Mouse (Mus musculus): Measurements from ENCODE around the gene Med26. TPM values are rescaled to one million over a fixed set of nuclear protein-coding genes. Genes with fewer than 3 reads are reported as not detected.

Med26 gene
- polyA plus RNA-seq, 1 experiment from 2014 or later: 18.1 TPM

GRCm38 (mm10) chr8:72561111-72561689, 13.1 kb upstream of the Med26 start:
- Histone ChIP-seq H3K36me3 (ENCODE audit: control insufficient read depth, insufficient read depth, low read length) (no peaks in the 10 kb centered on the region; the same call in 1 of the 2 replicates), H3K4me2 (ENCODE audit: low read depth, low read length, severe bottlenecking) (no peak overlapping the region), H3K4me3 (ENCODE audit: low read depth, low read length) (no peak overlapping the region), H3K4me1 (replicated peaks; ENCODE audit: control insufficient read depth, insufficient read depth, low read length) (no peaks in the 10 kb centered on the region), H3K9ac (ENCODE audit: low read length) (no peak overlapping the region), H3K27ac (ENCODE audit: low read depth, low read length) (no peak overlapping the region), H3K9me3 (ENCODE audit: control insufficient read depth, low read length) (no peaks in the 10 kb centered on the region), H3K27me3 (ENCODE audit: control insufficient read depth, insufficient read depth, low read length) (no peaks in the 10 kb centered on the region)
- 94% methylated on average over 1 of the region's 1 CpGs for WGBS
- DNase-seq (ENCODE audit: low spot score): no peak
- no peak for ATAC-seq (replicated peaks; ENCODE audit: low FRiP score)

GRCm38 (mm10) chr8:72555770-72556169, 7.7 kb upstream of the Med26 start:
- H3K27me3 ChIP-seq (ENCODE audit: control insufficient read depth, insufficient read depth, low read length): no peaks in the 10 kb centered on the region
- no peaks in the 10 kb centered on the region for H3K9me3 ChIP-seq (ENCODE audit: control insufficient read depth, low read length)
- ATAC-seq (replicated peaks; ENCODE audit: low FRiP score): no peak
- no peak overlapping the region for H3K4me2 ChIP-seq (ENCODE audit: low read depth, low read length, severe bottlenecking)
- H3K4me1 ChIP-seq (replicated peaks; ENCODE audit: control insufficient read depth, insufficient read depth, low read length): no peaks in the 10 kb centered on the region
- H3K36me3 ChIP-seq (ENCODE audit: control insufficient read depth, insufficient read depth, low read length): no peaks in the 10 kb centered on the region
- DNase-seq (ENCODE audit: low spot score): no peak
- H3K27ac ChIP-seq (ENCODE audit: low read depth, low read length): no peak overlapping the region
- WGBS: 39% methylated on average over 4 of the region's 4 CpGs
- no peak overlapping the region for H3K9ac ChIP-seq (ENCODE audit: low read length)
- H3K4me3 ChIP-seq (ENCODE audit: low read depth, low read length): no peak overlapping the region

GRCm38 (mm10) chr8:72549314-72549892, 1.3 kb upstream of the Med26 start:
- Histone ChIP-seq H3K36me3 (ENCODE audit: control insufficient read depth, insufficient read depth, low read length) (peaks cover 2% of the 10 kb centered on the region; the same call in 1 of the 2 replicates), H3K9me3 (ENCODE audit: control insufficient read depth, low read length) (no peaks in the 10 kb centered on the region), H3K9ac (ENCODE audit: low read length) (peak overlapping the region; percentile 68), H3K27me3 (ENCODE audit: control insufficient read depth, insufficient read depth, low read length) (no peaks in the 10 kb centered on the region), H3K4me2 (ENCODE audit: low read depth, low read length, severe bottlenecking) (peak overlapping the region; percentile 76), H3K4me1 (replicated peaks; ENCODE audit: control insufficient read depth, insufficient read depth, low read length) (peaks cover 6% of the 10 kb centered on the region; the same call in 1 of the 2 replicates), H3K4me3 (ENCODE audit: low read depth, low read length) (peak overlapping the region; percentile 94), H3K27ac (ENCODE audit: low read depth, low read length) (no peak overlapping the region)
- no peak for DNase-seq (ENCODE audit: low spot score)
- ATAC-seq (replicated peaks; ENCODE audit: low FRiP score): no peak
- WGBS: 27% methylated on average over 5 of the region's 5 CpGs

GRCm38 (mm10) chr8:72548644-72549313, 709 bp upstream of the Med26 start:
- Histone ChIP-seq H3K36me3 (ENCODE audit: control insufficient read depth, insufficient read depth, low read length) (peaks cover 2% of the 10 kb centered on the region; the same call in 1 of the 2 replicates), H3K27me3 (ENCODE audit: control insufficient read depth, insufficient read depth, low read length) (no peaks in the 10 kb centered on the region), H3K4me2 (ENCODE audit: low read depth, low read length, severe bottlenecking) (peak overlapping the region; percentile 76), H3K4me1 (replicated peaks; ENCODE audit: control insufficient read depth, insufficient read depth, low read length) (peaks cover 6% of the 10 kb centered on the region; the same call in 1 of the 2 replicates), H3K4me3 (ENCODE audit: low read depth, low read length) (peak overlapping the region; percentile 94), H3K9me3 (ENCODE audit: control insufficient read depth, low read length) (no peaks in the 10 kb centered on the region), H3K9ac (ENCODE audit: low read length) (peak overlapping the region; percentile 68), H3K27ac (ENCODE audit: low read depth, low read length) (peak overlapping the region; percentile 72)
- ATAC-seq (replicated peaks; ENCODE audit: low FRiP score) (peak; percentile 79), DNase-seq (ENCODE audit: low spot score) (peak; percentile 79)
- under 1% methylated on average over 45 of the region's 45 CpGs for WGBS

GRCm38 (mm10) chr8:72547122-72547801, 808 bp downstream of the Med26 start:
- H3K27ac ChIP-seq (ENCODE audit: low read depth, low read length): peak overlapping the region; percentile 66; the same call in 1 of the 2 replicates
- H3K4me1 ChIP-seq (replicated peaks; ENCODE audit: control insufficient read depth, insufficient read depth, low read length): peaks cover 6% of the 10 kb centered on the region; the same call in 1 of the 2 replicates
- no peaks in the 10 kb centered on the region for H3K9me3 ChIP-seq (ENCODE audit: control insufficient read depth, low read length)
- peak overlapping the region; percentile 76 for H3K4me2 ChIP-seq (ENCODE audit: low read depth, low read length, severe bottlenecking)
- H3K4me3 ChIP-seq (ENCODE audit: low read depth, low read length): peak overlapping the region; percentile 94
- H3K9ac ChIP-seq (ENCODE audit: low read length): peak overlapping the region; percentile 94
- WGBS: 2% methylated on average over 26 of the region's 27 CpGs
- no peaks in the 10 kb centered on the region for H3K27me3 ChIP-seq (ENCODE audit: control insufficient read depth, insufficient read depth, low read length)
- H3K36me3 ChIP-seq (ENCODE audit: control insufficient read depth, insufficient read depth, low read length): peaks cover 2% of the 10 kb centered on the region; the same call in 1 of the 2 replicates
- ATAC-seq (replicated peaks; ENCODE audit: low FRiP score) (no peak; the same call in 1 of the 2 replicates), DNase-seq (ENCODE audit: low spot score) (no peak)

GRCm38 (mm10) chr8:72539234-72539633, 8.8 kb downstream of the Med26 start:
- Histone ChIP-seq H3K4me2 (ENCODE audit: low read depth, low read length, severe bottlenecking) (no peak overlapping the region), H3K27ac (ENCODE audit: low read depth, low read length) (no peak overlapping the region), H3K36me3 (ENCODE audit: control insufficient read depth, insufficient read depth, low read length) (no peaks in the 10 kb centered on the region), H3K9me3 (ENCODE audit: control insufficient read depth, low read length) (no peaks in the 10 kb centered on the region), H3K4me3 (ENCODE audit: low read depth, low read length) (no peak overlapping the region), H3K9ac (ENCODE audit: low read length) (no peak overlapping the region), H3K27me3 (ENCODE audit: control insufficient read depth, insufficient read depth, low read length) (no peaks in the 10 kb centered on the region), H3K4me1 (replicated peaks; ENCODE audit: control insufficient read depth, insufficient read depth, low read length) (no peaks in the 10 kb centered on the region)
- DNase-seq (ENCODE audit: low spot score) (no peak), ATAC-seq (replicated peaks; ENCODE audit: low FRiP score) (no peak)

GRCm38 (mm10) chr8:72534888-72535287, 13.2 kb downstream of the Med26 start:
- 87% methylated on average over 3 of the region's 3 CpGs for WGBS
- Histone ChIP-seq H3K4me1 (replicated peaks; ENCODE audit: control insufficient read depth, insufficient read depth, low read length) (no peaks in the 10 kb centered on the region), H3K36me3 (ENCODE audit: control insufficient read depth, insufficient read depth, low read length) (no peaks in the 10 kb centered on the region), H3K9ac (ENCODE audit: low read length) (no peak overlapping the region), H3K27ac (ENCODE audit: low read depth, low read length) (no peak overlapping the region), H3K4me2 (ENCODE audit: low read depth, low read length, severe bottlenecking) (no peak overlapping the region), H3K27me3 (ENCODE audit: control insufficient read depth, insufficient read depth, low read length) (no peaks in the 10 kb centered on the region), H3K9me3 (ENCODE audit: control insufficient read depth, low read length) (no peaks in the 10 kb centered on the region), H3K4me3 (ENCODE audit: low read depth, low read length) (no peak overlapping the region)
- no peak for DNase-seq (ENCODE audit: low spot score)
- no peak for ATAC-seq (replicated peaks; ENCODE audit: low FRiP score)

- ATAC-seq (replicated peaks; ENCODE audit: low FRiP score) (no peak), DNase-seq (ENCODE audit: low spot score) (no peak)
- Histone ChIP-seq H3K27me3 (ENCODE audit: control insufficient read depth, insufficient read depth, low read length) (no peaks in the 10 kb centered on the region), H3K4me2 (ENCODE audit: low read depth, low read length, severe bottlenecking) (no peak overlapping the region), H3K27ac (ENCODE audit: low read depth, low read length) (no peak overlapping the region), H3K9ac (ENCODE audit: low read length) (no peak overlapping the region), H3K36me3 (ENCODE audit: control insufficient read depth, insufficient read depth, low read length) (no peaks in the 10 kb centered on the region), H3K4me3 (ENCODE audit: low read depth, low read length) (no peak overlapping the region), H3K9me3 (ENCODE audit: control insufficient read depth, low read length) (no peaks in the 10 kb centered on the region), H3K4me1 (replicated peaks; ENCODE audit: control insufficient read depth, insufficient read depth, low read length) (no peaks in the 10 kb centered on the region)
- WGBS: 97% methylated on average over 1 of the region's 1 CpGs
Observed at GRCm38 (mm10) chr8:72532103-72532502, 16.0 kb downstream of the Med26 start.

Data from forebrain, embryonic 11.5 days (tissue).